Mouse (Mus musculus) midbrain, postnatal 0 days (tissue): ENCODE results near the gene Leng8. TPM values are rescaled to one million over a fixed set of nuclear protein-coding genes. Genes with fewer than 3 reads are reported as not detected.
A peak's percentile ranks its signal among the peaks of the same experiment; 100 is the strongest.

Experiments
- ATAC-seq: fragments of 200-750 bp; cut with Nextera tagmentation; 2 replicates; pipeline ENCODE4 v1.8.0; 2017; ENCODE audit warnings: moderate number of reproducible peaks, mild to moderate bottlenecking, moderate TSS enrichment, moderate library complexity; ENCODE audit not compliant: low FRiP score
- DNase-seq: peaks from one replicate; pipeline ENCODE4 v3.0.0-alpha.2; 2015; ENCODE audit warnings: low spot score
- H3K27ac ChIP-seq: fragments of 300-500 bp; sonication (generic); 2 replicates; pipeline ENCODE4 v1.5.1; 2014; ENCODE audit warnings: low read depth, mild to moderate bottlenecking, low read length, mixed read lengths
- H3K27me3 ChIP-seq: fragments of 300-500 bp; sonication (generic); 2 replicates; pipeline ENCODE4 v1.6.1; 2014; ENCODE audit warnings: low read length, control low read depth, mixed read lengths; ENCODE audit not compliant: insufficient read depth
- H3K36me3 ChIP-seq: fragments of 300-500 bp; sonication (generic); 2 replicates; pipeline ENCODE4 v1.6.1; 2014; ENCODE audit warnings: low read length, control low read depth, mixed read lengths; ENCODE audit not compliant: insufficient read depth
- H3K4me1 ChIP-seq: fragments of 300-500 bp; sonication (generic); 2 replicates; pipeline ENCODE4 v1.6.1; 2014; ENCODE audit warnings: mild to moderate bottlenecking, control low read depth, antibody characterized with exemption, low read length, mixed read lengths; ENCODE audit not compliant: insufficient read depth
- H3K4me2 ChIP-seq: fragments of 300-500 bp; sonication (generic); 2 replicates; pipeline ENCODE4 v1.6.1; 2014; ENCODE audit warnings: low read depth, mild to moderate bottlenecking, low read length, mixed read lengths; ENCODE audit not compliant: poor library complexity, severe bottlenecking
- H3K4me3 ChIP-seq: fragments of 300-500 bp; sonication (generic); 2 replicates; pipeline ENCODE4 v1.5.1; 2014; ENCODE audit warnings: low read depth, mild to moderate bottlenecking, low read length, moderate library complexity
- H3K9ac ChIP-seq: fragments of 300-500 bp; sonication (generic); replicated peaks from 2 replicates; pipeline ENCODE4 v1.6.1; 2014; ENCODE audit warnings: mild to moderate bottlenecking, low read length, moderate library complexity, mixed read lengths; ENCODE audit not compliant: poor library complexity, severe bottlenecking
- H3K9me3 ChIP-seq: fragments of 300-500 bp; sonication (generic); 2 replicates; pipeline ENCODE4 v1.6.1; 2016; ENCODE audit warnings: low read length, control low read depth
- CTCF ChIP-seq: IDR thresholded peaks from 2 replicates; pipeline ENCODE4 v1.5.1; 2016; ENCODE audit warnings: antibody characterized with exemption, mild to moderate bottlenecking
- WGBS: fragments of 180-500 bp; shearing (Covaris S2); extraction: QIAGEN DNeasy Blood & Tissue Kit; methylation state at CpG from one replicate; pipeline ENCODE4 v1.1.7; 2014; 5-methylcytosine and 5-hydroxymethylcytosine counted together
- polyA plus RNA-seq: library from polyadenylated mRNA; unstranded; fragments of >200 nt; fragmentation: Nextera tagmentation; extraction: Ambion mirVana; gene quantifications from 2 replicates; pipeline ENCODE4 v1.2.1, GENCODE M21; 2015
- total RNA-seq: library from RNA; depleted of rRNA; stranded (reverse); fragments of >200 nt; gene quantifications from 2 replicates; pipeline ENCODE4 v1.2.3, GENCODE M21; 2014

Leng8 gene
- total and polyA plus RNA-seq, 2 experiments from 2014 or later: 64.1 to 176 TPM

- Histone ChIP-seq H3K9me3 (no peaks in the 10 kb centered on the region), H3K9ac (no peak overlapping the region), H3K4me2 (no peak overlapping the region), H3K36me3 (no peaks in the 10 kb centered on the region), H3K4me1 (no peaks in the 10 kb centered on the region), H3K4me3 (no peak overlapping the region), H3K27me3 (no peaks in the 10 kb centered on the region), H3K27ac (no peak overlapping the region)
- no peak for TF ChIP-seq CTCF
- DNase-seq: no peak
- 83% methylated on average over 2 of the region's 2 CpGs for WGBS
- ATAC-seq: no peak
These were observed 38.0 kb upstream of the Leng8 start for GRCm38 (mm10) chr7:4098832-4099231.

- Histone ChIP-seq H3K9ac (no peak overlapping the region), H3K9me3 (no peaks in the 10 kb centered on the region), H3K27me3 (no peaks in the 10 kb centered on the region), H3K4me3 (no peak overlapping the region), H3K4me1 (no peaks in the 10 kb centered on the region), H3K27ac (no peak overlapping the region), H3K4me2 (no peak overlapping the region), H3K36me3 (no peaks in the 10 kb centered on the region)
- 89% methylated on average over 5 of the region's 5 CpGs for WGBS
- DNase-seq: no peak
- no peak for TF ChIP-seq CTCF
- ATAC-seq: no peak
These were observed 35.7 kb upstream of the Leng8 start for GRCm38 (mm10) chr7:4101144-4101543.

- DNase-seq: peak; percentile 72
These were observed 33.4 kb upstream of the Leng8 start for GRCm38 (mm10) chr7:4103411-4103810.

GRCm38 (mm10) chr7:4111766-4112165 lies 25.1 kb upstream of the Leng8 start:
- Histone ChIP-seq H3K9ac (no peak overlapping the region), H3K9me3 (no peaks in the 10 kb centered on the region), H3K4me3 (no peak overlapping the region), H3K36me3 (no peaks in the 10 kb centered on the region), H3K27me3 (no peaks in the 10 kb centered on the region), H3K4me1 (no peaks in the 10 kb centered on the region), H3K4me2 (no peak overlapping the region), H3K27ac (0 out of 2 replicates have a peak overlapping the region, but pooled peaks have one; percentile 18)
- ATAC-seq (no peak), DNase-seq (peak; percentile 54)
- 44% methylated on average over 3 of the region's 3 CpGs for WGBS
- TF ChIP-seq CTCF: no peak

More at GRCm38 (mm10) chr7:4103411-4103810, 33.4 kb upstream of the Leng8 start:
- Histone ChIP-seq H3K27me3 (no peaks in the 10 kb centered on the region), H3K36me3 (no peaks in the 10 kb centered on the region), H3K9me3 (no peaks in the 10 kb centered on the region), H3K4me1 (no peaks in the 10 kb centered on the region), H3K27ac (no peak overlapping the region), H3K4me2 (no peak overlapping the region), H3K9ac (no peak overlapping the region), H3K4me3 (no peak overlapping the region)
- 14% methylated on average over 4 of the region's 4 CpGs for WGBS
- ATAC-seq: no peak; the same call in 1 of the 2 replicates
- TF ChIP-seq CTCF: peak; percentile 81

GRCm38 (mm10) chr7:4117050-4117814 lies 19.6 kb upstream of the Leng8 start:
- Histone ChIP-seq H3K4me1 (peaks cover 3% of the 10 kb centered on the region; the same call in 1 of the 2 replicates), H3K36me3 (no peaks in the 10 kb centered on the region), H3K4me3 (no peak overlapping the region), H3K9ac (no peak overlapping the region), H3K27me3 (no peaks in the 10 kb centered on the region), H3K27ac (no peak overlapping the region), H3K4me2 (no peak overlapping the region), H3K9me3 (no peaks in the 10 kb centered on the region)
- no peak for DNase-seq
- WGBS: 66% methylated on average over 8 of the region's 8 CpGs
- ATAC-seq: no peak
- no peak for TF ChIP-seq CTCF

- Histone ChIP-seq H3K27ac (peak within 1 kb of the TSS; percentile 83), H3K4me3 (peak within 1 kb of the TSS; percentile 81), H3K4me1 (peaks cover 13% of the 10 kb centered on the region), H3K27me3 (no peaks in the 10 kb centered on the region), H3K4me2 (peak within 1 kb of the TSS; percentile 81), H3K9me3 (no peaks in the 10 kb centered on the region), H3K9ac (peak within 1 kb of the TSS; percentile 98), H3K36me3 (no peaks in the 10 kb centered on the region)
- ATAC-seq: peak; percentile 38
- WGBS: under 1% methylated on average over 28 of the region's 37 CpGs
- peak; percentile 83 for TF ChIP-seq CTCF
- peak; percentile 72 for DNase-seq
These were observed 17.4 kb upstream of the Leng8 start, which contains the start of gene Ttyh1 for GRCm38 (mm10) chr7:4119344-4119902. Gene Ttyh1, plus strand, starts transcription at chr7:4119408.
